Mouse (Mus musculus): ENCODE measurements around the gene Ubtf. TPM values are rescaled to one million over a fixed set of nuclear protein-coding genes. Genes with fewer than 3 reads are reported as not detected.
A peak's percentile ranks its signal among the peaks of the same experiment; 100 is the strongest.
"Not testable (repeated sequence)": the region's sequence is repeated elsewhere in the genome, so short reads cannot be mapped to it uniquely, and the experiment has no call there.

Ubtf gene
- polyA plus RNA-seq, 1 experiment from 2014 or later, result 101 TPM

DNA sequence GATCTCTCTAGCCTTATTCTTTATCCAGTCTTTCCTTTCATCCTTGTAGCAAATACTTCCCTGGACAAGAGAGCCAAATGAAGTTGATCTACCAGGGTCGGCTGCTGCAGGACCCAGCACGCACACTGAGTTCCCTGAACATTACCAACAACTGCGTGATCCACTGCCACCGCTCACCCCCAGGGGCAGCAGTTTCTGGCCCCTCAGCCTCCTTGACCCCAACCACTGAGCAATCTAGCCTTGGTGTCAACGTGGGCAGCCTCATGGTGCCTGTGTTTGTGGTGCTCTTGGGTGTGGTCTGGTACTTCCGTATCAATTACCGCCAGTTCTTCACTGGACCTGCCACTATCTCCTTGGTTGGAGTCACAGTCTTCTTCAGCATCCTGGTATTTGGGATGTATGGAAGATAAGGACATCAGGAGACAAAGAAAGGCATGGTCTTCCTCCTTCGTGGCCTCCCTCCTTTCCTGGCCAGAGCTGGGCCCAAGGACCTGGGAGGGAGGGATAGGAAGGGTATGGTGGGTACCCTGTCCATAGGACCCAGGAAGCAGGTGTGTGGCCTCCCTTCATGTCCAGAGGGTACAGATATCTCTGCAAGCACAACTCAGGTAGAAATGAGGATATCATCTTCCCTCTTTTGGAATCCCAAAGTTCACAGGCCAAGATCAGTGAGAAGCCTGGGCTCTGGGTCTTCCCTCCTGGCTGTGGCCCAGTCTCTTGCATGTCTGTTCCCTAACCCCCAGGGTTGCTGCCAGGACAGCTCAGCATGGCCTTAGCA, 31.3 kb downstream of the Ubtf start:
- H3K27me3 ChIP-seq, result no peaks in the 10 kb centered on the region
- no peak for TF ChIP-seq CTCF (IDR thresholded peaks at IDR 0.05)
- ChIA-PET CTCF (no interaction called here), POLR2A (interaction anchor here (1.0 kb wide), 1 partner anchor 10 kb away, joined by 3 read pairs; no protein-coding TSS in a partner anchor)
- no peak for DNase-seq (ENCODE audit: low read depth, low spot score)
- ATAC-seq, result no peak
- in situ Hi-C loops (cut with MboI; ENCODE audit: low pct_unique_long_range_greater_than_20kb), result no loop called here

DNA sequence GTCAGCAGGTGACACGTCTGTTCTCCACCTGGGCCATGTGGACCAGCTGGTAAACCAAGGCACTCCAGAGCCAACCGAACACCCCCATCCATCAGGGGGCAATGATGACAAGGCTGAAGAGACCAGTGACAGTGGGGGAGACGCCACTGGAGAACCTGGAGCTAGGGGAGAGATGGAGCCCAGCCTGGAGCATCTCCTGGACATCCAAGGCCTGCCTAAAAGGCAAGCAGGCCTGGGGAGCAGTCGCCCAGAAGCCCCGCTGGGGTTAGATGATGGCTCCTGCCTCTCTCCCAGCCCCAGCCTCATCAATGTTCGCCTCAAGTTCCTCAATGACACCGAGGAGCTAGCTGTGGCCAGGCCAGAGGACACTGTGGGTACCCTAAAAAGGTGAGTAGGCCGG, 32.1 kb downstream of the Ubtf start:
- CTCF ChIA-PET, result interaction anchor here (1.4 kb wide), 1 partner anchor 8 kb away, joined by 4 read pairs; no protein-coding TSS in a partner anchor
- DNase-seq (ENCODE audit: low read depth, low spot score), result no peak
- no peaks in the 10 kb centered on the region for H3K27me3 ChIP-seq
- ATAC-seq, result no peak
- no peak for TF ChIP-seq CTCF (IDR thresholded peaks at IDR 0.05)
- POLR2A ChIA-PET, result interaction anchor here (0.9 to 1.0 kb wide), 2 partner anchors 10 to 148 kb away, joined by 3 to 8 read pairs; no protein-coding TSS in a partner anchor
- in situ Hi-C loops (cut with MboI; ENCODE audit: low pct_unique_long_range_greater_than_20kb), result no loop called here

DNA sequence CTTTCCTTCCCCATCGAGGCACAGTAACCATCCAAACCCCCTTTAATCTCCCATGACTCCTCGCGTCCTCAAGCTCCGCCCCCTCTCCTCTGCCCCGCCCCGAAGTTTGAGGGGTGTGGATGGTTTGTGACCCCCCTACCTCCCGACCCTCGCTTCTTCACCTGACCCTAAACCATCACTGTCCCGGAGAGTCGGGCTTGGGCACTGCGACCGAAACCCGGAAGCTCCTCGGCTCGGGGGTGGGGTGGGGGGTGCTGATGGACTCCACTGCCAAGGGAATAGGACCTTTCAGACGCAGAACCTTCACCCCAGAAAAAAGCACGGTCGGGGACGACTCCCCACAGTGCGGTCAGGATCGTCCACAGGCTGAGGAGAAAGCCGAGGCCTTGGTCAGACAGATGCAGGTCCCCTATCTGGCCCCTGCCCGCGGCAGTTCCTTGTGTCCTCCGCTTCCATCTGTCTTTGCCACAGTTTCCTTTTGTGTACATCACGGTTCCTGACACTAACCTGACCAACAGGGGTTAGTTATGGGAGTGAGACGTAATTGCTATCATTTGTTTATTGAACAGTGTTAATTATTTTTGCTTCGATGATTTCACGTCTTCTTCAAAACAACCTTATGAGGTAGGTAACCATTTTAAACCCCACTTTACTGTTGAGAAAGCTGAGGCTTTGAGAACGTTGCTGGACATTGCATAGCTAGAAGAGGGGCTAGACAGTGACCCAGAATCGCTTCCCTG, 34.3 kb downstream of the Ubtf start:
- TF ChIP-seq CTCF (IDR thresholded peaks at IDR 0.05), result no peak
- DNase-seq (ENCODE audit: low read depth, low spot score), result no peak
- POLR2A ChIA-PET, result interaction anchor here (0.6 to 1.2 kb wide), 4 partner anchors 9 to 211 kb away, joined by 3 to 6 read pairs (median 4); partner anchors contain the start of gene Slc25a39
- in situ Hi-C loops (cut with MboI; ENCODE audit: low pct_unique_long_range_greater_than_20kb), result no loop called here
- peak; percentile 35 for ATAC-seq
- no peaks in the 10 kb centered on the region for H3K27me3 ChIP-seq
- CTCF ChIA-PET, result interaction anchor here (0.9 to 3.0 kb wide), 4 partner anchors 40 to 129 kb away, joined by 3 to 8 read pairs (median 4); partner anchors contain the start of gene Tmem101

DNA sequence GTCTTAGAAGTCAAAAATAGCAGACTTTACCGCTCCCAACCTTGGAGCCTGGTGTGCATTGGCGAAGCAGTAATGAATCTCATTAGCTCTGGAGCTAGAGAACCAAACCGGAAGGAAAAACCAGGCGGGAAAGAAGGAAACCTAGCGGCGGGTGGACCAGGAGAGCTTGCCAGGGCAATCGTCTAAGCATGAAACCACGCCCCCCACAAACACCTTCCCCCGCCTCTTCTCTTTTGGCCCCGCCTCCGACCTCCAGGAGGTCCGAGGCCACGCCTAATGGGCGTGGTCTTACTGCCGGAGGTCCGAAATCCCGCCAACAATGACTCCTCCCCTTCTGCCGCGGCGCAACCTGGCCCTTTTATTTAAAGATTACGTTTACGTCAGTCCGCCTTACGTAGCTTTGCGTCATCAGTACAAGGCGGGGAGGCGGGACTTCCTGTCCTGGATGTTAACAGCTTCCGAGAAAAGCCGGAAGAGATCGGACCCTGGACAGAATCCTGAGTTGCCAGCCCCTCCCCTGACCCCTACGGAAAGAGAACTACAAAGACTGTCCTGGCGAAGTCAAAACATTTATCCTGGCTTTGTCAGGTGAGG, 34.9 kb downstream of the Ubtf start, which contains the start of gene Tmub2:
Gene Tmub2, plus strand, starts transcription at position 431 of the 594 bp plus-strand sequence.
- no peak for TF ChIP-seq CTCF (IDR thresholded peaks at IDR 0.05)
- H3K27me3 ChIP-seq, result no peaks in the 10 kb centered on the region
- ATAC-seq, result peak; percentile 61
- POLR2A ChIA-PET, result interaction anchor here (0.6 to 1.2 kb wide), 5 partner anchors 10 to 212 kb away, joined by 3 to 6 read pairs (median 5); partner anchors contain the start of gene Slc25a39
- in situ Hi-C loops (cut with MboI; ENCODE audit: low pct_unique_long_range_greater_than_20kb), result no loop called here
- CTCF ChIA-PET, result interaction anchor here (0.9 to 3.0 kb wide), 3 partner anchors 40 to 61 kb away, joined by 3 to 8 read pairs (median 4); no protein-coding TSS in a partner anchor
- peak; percentile 97 for DNase-seq (ENCODE audit: low read depth, low spot score)

DNA sequence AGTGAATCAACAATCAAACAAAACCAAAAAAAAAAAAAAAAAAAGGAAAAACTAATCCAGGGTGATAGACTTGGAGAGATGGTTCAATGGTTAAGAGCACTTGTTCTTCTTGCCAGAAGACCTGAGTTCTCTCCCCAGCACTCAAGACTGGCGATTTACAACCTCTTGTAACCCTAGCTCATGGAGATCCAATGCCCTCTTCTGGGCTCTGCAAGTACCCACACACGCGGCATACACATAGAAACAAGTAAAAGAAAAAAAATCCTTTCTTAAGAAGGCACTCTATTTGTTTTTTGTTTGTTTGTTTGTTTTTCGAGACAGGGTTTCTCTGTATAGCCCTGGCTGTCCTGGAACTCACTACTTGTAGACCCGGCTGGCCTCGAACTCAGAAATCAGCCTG, 35.6 kb downstream of the Ubtf start:
- DNase-seq (ENCODE audit: low read depth, low spot score) (no peak), ATAC-seq (no peak)
- no peak for TF ChIP-seq CTCF (IDR thresholded peaks at IDR 0.05)
- ChIA-PET POLR2A (interaction anchor here (0.6 to 0.7 kb wide), 3 partner anchors 14 to 213 kb away, joined by 3 read pairs; no protein-coding TSS in a partner anchor), CTCF (interaction anchor here (0.9 to 3.0 kb wide), 3 partner anchors 39 to 61 kb away, joined by 3 to 8 read pairs (median 4); no protein-coding TSS in a partner anchor)
- no peaks in the 10 kb centered on the region for H3K27me3 ChIP-seq
- in situ Hi-C loops (cut with MboI; ENCODE audit: low pct_unique_long_range_greater_than_20kb), result no loop called here

DNA sequence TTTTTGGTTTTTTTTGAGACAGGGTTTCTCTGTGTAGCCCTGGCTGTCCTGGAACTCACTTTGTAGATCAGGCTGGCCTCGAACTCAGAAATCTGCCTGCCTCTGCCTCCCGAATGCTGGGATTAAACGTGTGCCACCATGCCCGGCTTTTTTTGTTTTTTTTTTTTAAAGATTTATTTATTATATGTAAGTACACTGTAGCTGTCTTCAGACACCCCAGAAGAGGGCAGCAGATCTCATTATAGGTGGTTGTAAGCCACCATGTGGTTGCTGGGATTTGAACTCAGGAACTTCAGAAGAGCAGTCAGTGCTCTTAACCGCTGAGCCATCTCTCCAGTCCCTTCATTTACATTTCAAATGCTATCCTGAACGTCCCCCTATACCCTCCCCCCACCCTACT, 39.3 kb downstream of the Ubtf start:
- ATAC-seq; in situ Hi-C loops (cut with MboI; ENCODE audit: low pct_unique_long_range_greater_than_20kb); DNase-seq (ENCODE audit: low read depth, low spot score); CTCF ChIA-PET; H3K27me3 ChIP-seq: not testable (repeated sequence)
- POLR2A ChIA-PET, result interaction anchor here (1.5 kb wide), 1 partner anchor 13 kb away, joined by 4 read pairs; no protein-coding TSS in a partner anchor

DNA sequence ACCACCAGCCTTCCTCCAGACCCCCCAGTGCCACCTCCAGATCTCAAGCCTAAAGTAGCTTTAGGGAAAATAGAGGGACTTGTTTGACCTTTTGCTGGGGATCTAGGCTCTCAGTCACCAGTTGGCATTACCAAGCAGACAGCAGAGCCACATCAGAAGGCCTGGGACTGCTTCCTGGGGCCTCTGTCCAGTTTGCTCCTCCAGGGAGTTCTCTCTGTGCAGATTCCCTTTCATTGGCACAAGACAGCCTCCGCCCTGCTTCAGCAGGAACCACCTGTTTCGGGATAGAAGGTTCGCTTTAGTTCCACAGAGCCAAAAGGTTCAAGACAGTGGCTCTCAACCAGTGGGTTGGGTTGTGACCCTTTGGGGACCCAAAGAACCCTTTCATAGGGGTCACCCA, 39.9 kb downstream of the Ubtf start:
- H3K27me3 ChIP-seq, result peaks cover 3% of the 10 kb centered on the region
- in situ Hi-C loops (cut with MboI; ENCODE audit: low pct_unique_long_range_greater_than_20kb), result loop anchor here (5.0 kb wide), 1 partner anchor 87 kb away; no protein-coding TSS in a partner anchor
- DNase-seq (ENCODE audit: low read depth, low spot score), result no peak
- no peak for ATAC-seq
- POLR2A ChIA-PET, result interaction anchor here (1.5 kb wide), 1 partner anchor 12 kb away, joined by 4 read pairs; no protein-coding TSS in a partner anchor
- no peak for TF ChIP-seq CTCF (IDR thresholded peaks at IDR 0.05)
- CTCF ChIA-PET, result no interaction called here

DNA sequence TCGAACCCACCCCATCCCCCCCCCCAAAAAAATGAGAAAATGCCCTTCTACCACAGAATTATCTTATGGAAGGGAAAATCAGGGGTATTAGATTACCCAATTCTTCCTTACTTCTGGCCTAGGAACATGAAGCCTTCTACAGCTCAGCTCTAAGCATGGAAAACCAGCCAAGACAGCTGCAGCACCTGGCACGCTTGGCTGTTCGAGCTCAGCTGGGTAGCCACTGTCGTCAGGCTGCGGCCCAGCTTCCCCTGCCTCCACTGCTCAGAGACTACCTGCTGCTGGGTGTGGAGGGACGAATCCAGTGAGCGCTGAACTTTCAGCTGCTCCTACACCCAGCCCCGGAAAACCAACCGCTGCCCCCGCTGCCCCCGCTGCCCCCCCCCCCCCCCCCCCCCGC, 41.8 kb downstream of the Ubtf start:
- TF ChIP-seq CTCF (IDR thresholded peaks at IDR 0.05), result no peak
- H3K27me3 ChIP-seq, result peaks cover 9% of the 10 kb centered on the region
- no peak for DNase-seq (ENCODE audit: low read depth, low spot score)
- CTCF ChIA-PET, result interaction anchor here (1.4 kb wide), 1 partner anchor 157 kb away, joined by 3 read pairs; no protein-coding TSS in a partner anchor
- ATAC-seq, result no peak
- in situ Hi-C loops (cut with MboI; ENCODE audit: low pct_unique_long_range_greater_than_20kb), result loop anchor here (5.0 kb wide), 1 partner anchor 85 kb away; no protein-coding TSS in a partner anchor
- POLR2A ChIA-PET, result interaction anchor here (0.6 kb wide), 1 partner anchor 1419 kb away, joined by 3 read pairs; no protein-coding TSS in a partner anchor

DNA sequence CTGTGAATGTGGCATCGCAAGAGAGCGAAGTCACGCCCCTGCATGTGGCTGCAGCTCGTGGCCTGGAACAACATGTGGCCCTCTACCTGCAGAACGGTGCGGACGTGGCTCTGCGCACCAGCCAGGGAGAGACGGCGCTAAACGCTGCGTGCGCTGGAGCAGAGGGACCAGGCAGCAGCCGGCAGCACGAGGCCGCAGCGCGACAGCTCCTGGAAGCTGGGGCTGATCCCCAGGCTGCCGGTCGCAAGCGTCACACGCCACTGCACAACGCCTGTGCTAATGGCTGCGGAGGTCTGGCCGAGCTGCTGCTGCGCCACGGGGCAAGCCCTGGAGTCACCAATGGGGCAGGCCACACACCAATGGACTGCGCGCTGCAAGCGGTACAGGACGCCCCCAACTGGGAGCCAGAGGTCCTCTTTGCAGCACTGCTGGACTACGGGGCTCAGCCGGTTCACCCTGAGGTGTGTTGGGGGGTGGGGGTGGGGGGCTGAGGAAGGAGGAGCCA, 43.1 kb downstream of the Ubtf start:
- TF ChIP-seq CTCF (IDR thresholded peaks at IDR 0.05), result no peak
- H3K27me3 ChIP-seq, result peaks cover 13% of the 10 kb centered on the region
- ChIA-PET CTCF (interaction anchor here (1.1 to 1.8 kb wide), 4 partner anchors 9 to 82 kb away, joined by 3 to 6 read pairs (median 5); partner anchors contain the start of gene BC030867), POLR2A (no interaction called here)
- no peak for DNase-seq (ENCODE audit: low read depth, low spot score)
- in situ Hi-C loops (cut with MboI; ENCODE audit: low pct_unique_long_range_greater_than_20kb), result loop anchor here (5.0 kb wide), 1 partner anchor 84 kb away; no protein-coding TSS in a partner anchor
- no peak for ATAC-seq

Data from Patski (cell line).